In genomic region chr7:3629030-3629429, GRCm38 (mm10) we compare ENCODE assay signal across 8 mouse cellular contexts. TPM values are rescaled to one million over a fixed set of nuclear protein-coding genes. Genes with fewer than 3 reads are reported as not detected.
DNase-seq lines count a peak whose midpoint lies in the region; ATAC-seq and TF ChIP-seq lines count a peak whose summit lies in the region.

No protein-coding gene starts in this region.

- no peaks in the 10 kb centered on the region for H3K27me3 ChIP-seq in heart, embryonic 12.5 days (replicated peaks)
- no peaks in the 10 kb centered on the region for H3K27me3 ChIP-seq in MEL (ENCODE audit: control insufficient read depth in 1 of 2, insufficient read depth in 2 of 2, low read length in 2 of 2)
- H3K27me3 ChIP-seq in heart, embryonic 15.5 days = no peaks in the 10 kb centered on the region

- no peak for DNase-seq in heart, adult 18-20 months
- no peak for DNase-seq in MEL (ENCODE audit: low read depth, low spot score)
- no peak for DNase-seq in retina, postnatal 1 day
- no peak for DNase-seq in right cerebral cortex, postnatal 36 days (ENCODE audit: low spot score in 2 of 2)
- DNase-seq in urinary bladder, postnatal 4 days (ENCODE audit: low spot score in 2 of 2) = no peak

- H3K9me3 ChIP-seq in heart, embryonic 12.5 days (replicated peaks) = no peaks in the 10 kb centered on the region
- no peaks in the 10 kb centered on the region for H3K9me3 ChIP-seq in MEL (replicated peaks; ENCODE audit: insufficient read depth, low read length)
- H3K9me3 ChIP-seq in heart, embryonic 15.5 days (replicated peaks) = no peaks in the 10 kb centered on the region

- H3K27ac ChIP-seq in heart, embryonic 12.5 days (ENCODE audit: poor library complexity, severe bottlenecking) = no peak overlapping the region
- H3K27ac ChIP-seq in MEL (ENCODE audit: control insufficient read depth, low read depth, low read length) = 0 out of 2 replicates have a peak overlapping the region, but pooled peaks have one; percentile 5
- H3K27ac ChIP-seq in heart, embryonic 15.5 days = peak overlapping the region; percentile 82

- ATAC-seq in heart, embryonic 12.5 days (ENCODE audit: insufficient number of reproducible peaks, low FRiP score) = no peak
- no peak for ATAC-seq in heart, embryonic 15.5 days (replicated peaks; ENCODE audit: insufficient number of reproducible peaks, insufficient read depth, low FRiP score, low read depth)
- ATAC-seq in megakaryocyte-erythroid progenitor cell, adult 5-6 weeks (replicated peaks; ENCODE audit: low FRiP score, low TSS enrichment, poor library complexity, severe bottlenecking) = peak; percentile 15

- H3K4me1 ChIP-seq in heart, embryonic 12.5 days (replicated peaks) = peaks cover 15% of the 10 kb centered on the region
- H3K4me1 ChIP-seq in MEL (ENCODE audit: control insufficient read depth in 1 of 2, insufficient read depth in 2 of 2, low read length in 2 of 2) = peaks cover 0 to 9% of the 10 kb centered on the region in 2 experiments; a peak in 2 of 4 replicates
- peaks cover 21% of the 10 kb centered on the region for H3K4me1 ChIP-seq in heart, embryonic 15.5 days (replicated peaks)

- peak overlapping the region; percentile 59 for H3K4me3 ChIP-seq in heart, embryonic 12.5 days
- peak overlapping the region; percentile 67 to 98 for H3K4me3 ChIP-seq in MEL (ENCODE audit: control insufficient read depth in 1 of 2, insufficient read depth in 1 of 2, low read depth in 2 of 2, low read length in 2 of 2)
- H3K4me3 ChIP-seq in heart, embryonic 15.5 days = peak overlapping the region; percentile 61

- peaks cover 31% of the 10 kb centered on the region for H3K79me2 ChIP-seq in MEL (ENCODE audit: control insufficient read depth, insufficient read depth, low read length, poor library complexity)

- peaks cover 39% of the 10 kb centered on the region for H3K36me3 ChIP-seq in heart, embryonic 12.5 days
- peaks cover 0 to 6% of the 10 kb centered on the region in 2 experiments; a peak in 2 of 4 replicates for H3K36me3 ChIP-seq in MEL (ENCODE audit: control insufficient read depth in 1 of 2, insufficient read depth in 2 of 2, low read length in 2 of 2)
- H3K36me3 ChIP-seq in heart, embryonic 15.5 days = peaks cover 13% of the 10 kb centered on the region; the same call in 1 of the 2 replicates

- TF ChIP-seq POLR2A in MEL (IDR thresholded peaks at IDR 0.05; ENCODE audit: control insufficient read depth in 1 of 2, insufficient read depth in 1 of 2, low read depth in 1 of 2, low read length in 2 of 2, poor library complexity in 1 of 2) = no peak

- TF ChIP-seq CTCF in MEL (IDR thresholded peaks at IDR 0.05 in 2 of 3, conservative IDR thresholded peaks at IDR 0.05 in 1 of 3; ENCODE audit: control insufficient read depth in 1 of 3, insufficient read depth in 1 of 3, low read depth in 2 of 3, low read length in 3 of 3, poor library complexity in 1 of 3, severe bottlenecking in 1 of 3) = no peak

- no peak for TF ChIP-seq EP300 in MEL (IDR thresholded peaks at IDR 0.05; ENCODE audit: low read depth in 1 of 2, low read length in 2 of 2)

- H3K4me2 ChIP-seq in heart, embryonic 12.5 days = peak overlapping the region; percentile 79
- peak overlapping the region; percentile 77 for H3K4me2 ChIP-seq in heart, embryonic 15.5 days

- WGBS in heart, embryonic 12.5 days = 30% methylated on average over 4 of the region's 4 CpGs
- WGBS in heart, embryonic 15.5 days = 32% methylated on average over 4 of the region's 4 CpGs

- no peak for TF ChIP-seq RAD21 in MEL (IDR thresholded peaks at IDR 0.05; ENCODE audit: low read depth, low read length)

- H3K9ac ChIP-seq in heart, embryonic 12.5 days = peak overlapping the region; percentile 80
- peak overlapping the region; percentile 93 for H3K9ac ChIP-seq in MEL (ENCODE audit: control insufficient read depth, low read depth, low read length, poor library complexity, severe bottlenecking)
- peak overlapping the region; percentile 53 for H3K9ac ChIP-seq in heart, embryonic 15.5 days

TF ChIP-seq in MEL, 35 proteins besides CTCF, POLR2A, EP300 and RAD21:
- no peak for TF ChIP-seq GATA1 (IDR thresholded peaks at IDR 0.05; ENCODE audit: low read depth, low read length)
- no peak for TF ChIP-seq MYC (IDR thresholded peaks at IDR 0.05; ENCODE audit: low read depth, low read length)
- TF ChIP-seq MXI1 (IDR thresholded peaks at IDR 0.05; ENCODE audit: low read depth, low read length) = no peak
- TF ChIP-seq MAX (IDR thresholded peaks at IDR 0.05; ENCODE audit: low read length) = no peak
- no peak for TF ChIP-seq CHD2 (IDR thresholded peaks at IDR 0.05; ENCODE audit: low read length)
- TF ChIP-seq NELFE (IDR thresholded peaks at IDR 0.05; ENCODE audit: low read depth, low read length) = no peak
- TF ChIP-seq MYB (IDR thresholded peaks at IDR 0.05; ENCODE audit: low read depth, low read length) = no peak
- no peak for TF ChIP-seq GABPA (IDR thresholded peaks at IDR 0.05; ENCODE audit: low read depth, low read length)
- TF ChIP-seq ELF1 (IDR thresholded peaks at IDR 0.05; ENCODE audit: low read depth, low read length) = no peak
- TF ChIP-seq BHLHE40 (IDR thresholded peaks at IDR 0.05; ENCODE audit: borderline replicate concordance, low read depth, low read length) = no peak
- no peak for TF ChIP-seq POLR2AphosphoS5 (IDR thresholded peaks at IDR 0.05; ENCODE audit: borderline replicate concordance, low read depth, low read length)
- TF ChIP-seq MEF2A (IDR thresholded peaks at IDR 0.05; ENCODE audit: extremely low read depth, insufficient replicate concordance, low read depth, low read length, poor library complexity, severe bottlenecking) = no peak
- TF ChIP-seq ZNF384 (IDR thresholded peaks at IDR 0.05; ENCODE audit: low read depth, low read length) = no peak
TF ChIP-seq in MEL: peak in this region for 0.

RNA-seq across cellular contexts. Expression of gene Tfpt, which starts 0.7 kb away (rescaled TPM):
- polyA plus RNA-seq in heart, embryonic 12.5 days (2016; fragmentation: Nextera tagmentation; extraction: Ambion mirVana) = 18.6 and 19.8 TPM in 2 replicates
- 10 to 100 TPM; 18.2 to 18.9 TPM for total RNA-seq in heart, adult 18-20 months (2021)
- 35.2 and 42.4 TPM in 2 replicates for total RNA-seq in MEL (2012; rRNA removed)
- polyA plus RNA-seq in MEL (2012; ENCODE audit: insufficient read depth in 1 of 2, insufficient read length in 2 of 2, low read depth in 1 of 2, low replicate concordance in 2 of 2, missing spikeins in 1 of 2) = 10 to 100 TPM in 1 of 2 experiments, not detected in 1; 50.0 TPM
- polyA plus RNA-seq in heart, embryonic 15.5 days (2015; fragmentation: Nextera tagmentation; extraction: Ambion mirVana) = 14.2 and 18.6 TPM in 2 replicates
- total RNA-seq in megakaryocyte-erythroid progenitor cell, adult 5-6 weeks (2014; fragmentation: Nextera tagmentation) = 17.6 and 26.3 TPM in 2 replicates
- total RNA-seq in megakaryocyte-erythroid progenitor cell, adult 5-6 weeks (2017) = 38.1 and 45.9 TPM in 2 replicates

RNA-seq across cellular contexts. Expression of gene Prpf31, which starts 0.8 kb away (rescaled TPM):
- 63.7 and 68.0 TPM in 2 replicates for polyA plus RNA-seq in heart, embryonic 12.5 days (2016; fragmentation: Nextera tagmentation; extraction: Ambion mirVana)
- total RNA-seq in heart, adult 18-20 months (2021) = 10 to 100 TPM; 22.4 to 26.0 TPM
- total RNA-seq in MEL (2012; rRNA removed) = 146 and 147 TPM in 2 replicates
- 100 to 1,000 TPM; 187 to 334 TPM for polyA plus RNA-seq in MEL (2012; ENCODE audit: insufficient read depth in 1 of 2, insufficient read length in 2 of 2, low read depth in 1 of 2, low replicate concordance in 2 of 2, missing spikeins in 1 of 2)
- 50.2 and 64.3 TPM in 2 replicates for polyA plus RNA-seq in heart, embryonic 15.5 days (2015; fragmentation: Nextera tagmentation; extraction: Ambion mirVana)
- 53.7 and 61.4 TPM in 2 replicates for total RNA-seq in megakaryocyte-erythroid progenitor cell, adult 5-6 weeks (2014; fragmentation: Nextera tagmentation)
- 125 and 128 TPM in 2 replicates for total RNA-seq in megakaryocyte-erythroid progenitor cell, adult 5-6 weeks (2017)

RNA-seq across cellular contexts. Expression of gene Ndufa3, which starts 11.9 kb away (rescaled TPM):
- 550 and 560 TPM in 2 replicates for polyA plus RNA-seq in heart, embryonic 12.5 days (2016; fragmentation: Nextera tagmentation; extraction: Ambion mirVana)
- 1,000 to 10,000 TPM; 1,902 to 1,920 TPM for total RNA-seq in heart, adult 18-20 months (2021)
- total RNA-seq in MEL (2012; rRNA removed) = 177 and 180 TPM in 2 replicates
- 100 to 1,000 TPM in 1 of 2 experiments, not detected in 1; 246 TPM for polyA plus RNA-seq in MEL (2012; ENCODE audit: insufficient read depth in 1 of 2, insufficient read length in 2 of 2, low read depth in 1 of 2, low replicate concordance in 2 of 2, missing spikeins in 1 of 2)
- 670 and 765 TPM in 2 replicates for polyA plus RNA-seq in heart, embryonic 15.5 days (2015; fragmentation: Nextera tagmentation; extraction: Ambion mirVana)
- 427 and 468 TPM in 2 replicates for total RNA-seq in megakaryocyte-erythroid progenitor cell, adult 5-6 weeks (2014; fragmentation: Nextera tagmentation)
- 170 and 216 TPM in 2 replicates for total RNA-seq in megakaryocyte-erythroid progenitor cell, adult 5-6 weeks (2017)

RNA-seq across cellular contexts. Expression of gene Oscar, which starts 13.1 kb away (rescaled TPM):
- 0.09 and 0.23 TPM in 2 replicates for polyA plus RNA-seq in heart, embryonic 12.5 days (2016; fragmentation: Nextera tagmentation; extraction: Ambion mirVana)
- total RNA-seq in heart, adult 18-20 months (2021) = not detected
- total RNA-seq in MEL (2012; rRNA removed) = not detected in 2 replicates
- polyA plus RNA-seq in MEL (2012; ENCODE audit: insufficient read depth in 1 of 2, insufficient read length in 2 of 2, low read depth in 1 of 2, low replicate concordance in 2 of 2, missing spikeins in 1 of 2) = not detected
- polyA plus RNA-seq in heart, embryonic 15.5 days (2015; fragmentation: Nextera tagmentation; extraction: Ambion mirVana) = 0.18 TPM in 1 of 2 replicates, not detected in the other
- not detected in 2 replicates for total RNA-seq in megakaryocyte-erythroid progenitor cell, adult 5-6 weeks (2014; fragmentation: Nextera tagmentation)
- total RNA-seq in megakaryocyte-erythroid progenitor cell, adult 5-6 weeks (2017) = not detected in 2 replicates

RNA-seq across cellular contexts. Expression of gene Cnot3, which starts 16.0 kb away (rescaled TPM):
- 35.8 and 41.9 TPM in 2 replicates for polyA plus RNA-seq in heart, embryonic 12.5 days (2016; fragmentation: Nextera tagmentation; extraction: Ambion mirVana)
- 10 to 100 TPM; 17.8 to 23.0 TPM for total RNA-seq in heart, adult 18-20 months (2021)
- total RNA-seq in MEL (2012; rRNA removed) = 16.9 and 17.4 TPM in 2 replicates
- polyA plus RNA-seq in MEL (2012; ENCODE audit: insufficient read depth in 1 of 2, insufficient read length in 2 of 2, low read depth in 1 of 2, low replicate concordance in 2 of 2, missing spikeins in 1 of 2) = 100 to 1,000 TPM in 1 of 2 experiments, 10 to 100 TPM in 1; 86.6 to 118 TPM
- polyA plus RNA-seq in heart, embryonic 15.5 days (2015; fragmentation: Nextera tagmentation; extraction: Ambion mirVana) = 26.2 and 34.7 TPM in 2 replicates
- total RNA-seq in megakaryocyte-erythroid progenitor cell, adult 5-6 weeks (2014; fragmentation: Nextera tagmentation) = 117 and 166 TPM in 2 replicates
- total RNA-seq in megakaryocyte-erythroid progenitor cell, adult 5-6 weeks (2017) = 21.2 and 47.8 TPM in 2 replicates

Comparison
In these comparisons a context has a peak if more than half of its experiments do, and no peak if none do; other contexts are left out.
1. RNA of gene Ndufa3, which starts 11.9 kb away (total RNA-seq): 1,902 to 1,920 TPM in heart, adult 18-20 months; 170 to 468 TPM in megakaryocyte-erythroid progenitor cell, adult 5-6 weeks and 177 to 180 TPM in MEL; every median in the first group is over 4 times any median in the second.
2. Peak in every context shown above with its lines, with median percentiles within 50 percentile points of each other: H3K4me3 ChIP-seq and H3K9ac ChIP-seq.